In genomic region chr11:114446617-114447460, GRCm38 (mm10) we compare ENCODE assay signal across 8 mouse cellular contexts.
DNase-seq lines count a peak whose midpoint lies in the region; ATAC-seq and TF ChIP-seq lines count a peak whose summit lies in the region.

No protein-coding gene starts in this region.

- no peaks in the 10 kb centered on the region for H3K36me3 ChIP-seq in forebrain, embryonic 14.5 days (ENCODE audit: control insufficient read depth, insufficient read depth, low read length)
- no peaks in the 10 kb centered on the region for H3K36me3 ChIP-seq in hindbrain, postnatal 0 days (ENCODE audit: insufficient read depth, low read length)
- H3K36me3 ChIP-seq in neural tube, embryonic 15.5 days, result no peaks in the 10 kb centered on the region

- H3K9ac ChIP-seq in forebrain, embryonic 14.5 days (ENCODE audit: low read length), result peak overlapping the region; percentile 3; the same call in 1 of the 2 replicates
- no peak overlapping the region for H3K9ac ChIP-seq in hindbrain, postnatal 0 days (replicated peaks; ENCODE audit: low read length)
- H3K9ac ChIP-seq in neural tube, embryonic 15.5 days (replicated peaks), result peak overlapping the region; percentile 34; the same call in 1 of the 2 replicates

- 7% methylated on average over 22 of the region's 23 CpGs for WGBS in forebrain, embryonic 14.5 days
- WGBS in hindbrain, postnatal 0 days, result 10% methylated on average over 23 of the region's 23 CpGs
- 5% methylated on average over 23 of the region's 23 CpGs for WGBS in lung, adult 2 months
- WGBS in neural tube, embryonic 15.5 days, result 4% methylated on average over 22 of the region's 23 CpGs

- DNase-seq in urinary bladder, postnatal 14 days (ENCODE audit: low spot score), result peak; percentile 44
- no peak for DNase-seq in urinary bladder, adult 2 months (ENCODE audit: low spot score)
- peak; percentile 75 for DNase-seq in forebrain, embryonic 14.5 days (ENCODE audit: low spot score)
- peak; percentile 51 for DNase-seq in hindbrain, postnatal 0 days (ENCODE audit: low spot score)
- peak; percentile 55 for DNase-seq in lung, adult 2 months
- DNase-seq in urinary bladder, postnatal 36 days (ENCODE audit: low spot score in 2 of 2), result peak; percentile 10 to 21
- DNase-seq in frontal cortex, adult 2 months (ENCODE audit: extremely low spot score in 1 of 2, low spot score in 1 of 2), result no peak

- no peaks in the 10 kb centered on the region for H3K27me3 ChIP-seq in forebrain, embryonic 14.5 days (replicated peaks; ENCODE audit: control insufficient read depth, insufficient read depth, low read length)
- no peaks in the 10 kb centered on the region for H3K27me3 ChIP-seq in hindbrain, postnatal 0 days (ENCODE audit: insufficient read depth, low read length)
- H3K27me3 ChIP-seq in neural tube, embryonic 15.5 days (replicated peaks), result no peaks in the 10 kb centered on the region; the same call in 1 of the 2 replicates

- ATAC-seq in forebrain, embryonic 14.5 days, result peak; percentile 63
- ATAC-seq in hindbrain, postnatal 0 days, result peak; percentile 52; the same call in 1 of the 2 replicates
- ATAC-seq in neural tube, embryonic 15.5 days (ENCODE audit: low FRiP score), result peak; percentile 45; the same call in 1 of the 2 replicates

- peaks cover 28% of the 10 kb centered on the region for H3K4me1 ChIP-seq in forebrain, embryonic 14.5 days (ENCODE audit: control insufficient read depth, insufficient read depth, low read length)
- peaks cover 16% of the 10 kb centered on the region for H3K4me1 ChIP-seq in hindbrain, postnatal 0 days (ENCODE audit: insufficient read depth, low read length)
- H3K4me1 ChIP-seq in lung, adult 2 months (ENCODE audit: control insufficient read depth, insufficient read depth, low read length), result no peaks in the 10 kb centered on the region
- H3K4me1 ChIP-seq in neural tube, embryonic 15.5 days, result peaks cover 40% of the 10 kb centered on the region

- H3K9me3 ChIP-seq in forebrain, embryonic 14.5 days (replicated peaks; ENCODE audit: control insufficient read depth, low read length), result no peaks in the 10 kb centered on the region
- H3K9me3 ChIP-seq in hindbrain, postnatal 0 days (ENCODE audit: low read length), result no peaks in the 10 kb centered on the region
- no peaks in the 10 kb centered on the region for H3K9me3 ChIP-seq in neural tube, embryonic 15.5 days (replicated peaks)

- no peak for TF ChIP-seq CTCF in hindbrain, postnatal 0 days (IDR thresholded peaks at IDR 0.05; ENCODE audit: low read depth)
- TF ChIP-seq CTCF in lung, adult 2 months (IDR thresholded peaks at IDR 0.05; ENCODE audit: insufficient read depth, low read length), result no peak

- TF ChIP-seq POLR2A in lung, adult 2 months (IDR thresholded peaks at IDR 0.05; ENCODE audit: borderline replicate concordance, extremely low read depth, low read depth, low read length), result no peak

- 0 out of 2 replicates have a peak overlapping the region, but pooled peaks have one; percentile 7 for H3K4me3 ChIP-seq in forebrain, embryonic 14.5 days (ENCODE audit: low read depth, low read length)
- H3K4me3 ChIP-seq in hindbrain, postnatal 0 days (ENCODE audit: low read length), result peak overlapping the region; percentile 6; the same call in 1 of the 2 replicates
- H3K4me3 ChIP-seq in lung, adult 2 months (replicated peaks; ENCODE audit: extremely low read depth, low read depth, low read length), result peak overlapping the region; percentile 58
- no peak overlapping the region for H3K4me3 ChIP-seq in neural tube, embryonic 15.5 days (replicated peaks)

- peak overlapping the region; percentile 39 for H3K4me2 ChIP-seq in forebrain, embryonic 14.5 days (ENCODE audit: low read length)
- peak overlapping the region; percentile 43 for H3K4me2 ChIP-seq in hindbrain, postnatal 0 days (ENCODE audit: low read depth, low read length)
- H3K4me2 ChIP-seq in neural tube, embryonic 15.5 days, result peak overlapping the region; percentile 51

- peak overlapping the region; percentile 63 for H3K27ac ChIP-seq in forebrain, embryonic 14.5 days (ENCODE audit: low read depth, low read length)
- H3K27ac ChIP-seq in hindbrain, postnatal 0 days, result no peak overlapping the region
- H3K27ac ChIP-seq in neural tube, embryonic 15.5 days (replicated peaks), result peak overlapping the region; percentile 45

Comparison
In these comparisons a context has a peak if more than half of its experiments do, and no peak if none do; other contexts are left out.
1. DNase-seq: peak in urinary bladder, postnatal 14 days (single experiment), forebrain, embryonic 14.5 days (single experiment), hindbrain, postnatal 0 days (single experiment), lung, adult 2 months (single experiment) and urinary bladder, postnatal 36 days (2 of 2); none in urinary bladder, adult 2 months (single experiment) and frontal cortex, adult 2 months (0 of 2).
2. Peak in every context shown above with its lines, with median percentiles within 50 percentile points of each other: ATAC-seq and H3K4me2 ChIP-seq.